Mouse (Mus musculus) intestine, embryonic 14.5 days (tissue): Measurements from ENCODE around the gene Micall1. TPM values are rescaled to one million over a fixed set of nuclear protein-coding genes. Genes with fewer than 3 reads are reported as not detected.

ENCODE experiments used
- ATAC-seq: fragments of 200-750 bp; cut with Nextera tagmentation; replicated peaks from 2 replicates; pipeline ENCODE4 v1.8.0; 2017; ENCODE audit warnings: low read depth, moderate number of reproducible peaks, moderate TSS enrichment, moderate library complexity; ENCODE audit not compliant: low FRiP score, low TSS enrichment
- DNase-seq: peaks from one replicate; pipeline ENCODE4 v3.0.0-alpha.2; 2018; ENCODE audit warnings: low spot score
- H3K27ac ChIP-seq: fragments of 300-500 bp; sonication (generic); 2 replicates; pipeline ENCODE4 v1.5.1; 2014; ENCODE audit warnings: low read depth, mild to moderate bottlenecking, control low read depth
- H3K27me3 ChIP-seq: fragments of 300-500 bp; sonication (generic); replicated peaks from 2 replicates; pipeline ENCODE4 v1.6.1; 2014; ENCODE audit warnings: low read length, control low read depth; ENCODE audit not compliant: control insufficient read depth, insufficient read depth
- H3K36me3 ChIP-seq: fragments of 300-500 bp; sonication (generic); 2 replicates; pipeline ENCODE4 v1.6.1; 2014; ENCODE audit warnings: low read length, control low read depth; ENCODE audit not compliant: control insufficient read depth, insufficient read depth
- H3K4me1 ChIP-seq: fragments of 300-500 bp; sonication (generic); replicated peaks from 2 replicates; pipeline ENCODE4 v1.6.1; 2014; ENCODE audit warnings: low read length, control low read depth, mixed read lengths; ENCODE audit not compliant: control insufficient read depth, insufficient read depth
- H3K4me2 ChIP-seq: fragments of 300-500 bp; sonication (generic); 2 replicates; pipeline ENCODE4 v1.6.1; 2014; ENCODE audit warnings: low read length
- H3K4me3 ChIP-seq: fragments of 300-500 bp; sonication (generic); 2 replicates; pipeline ENCODE4 v1.5.1; 2014; ENCODE audit warnings: low read depth, low read length, control low read depth, mixed read lengths
- H3K9ac ChIP-seq: fragments of 300-500 bp; sonication (generic); 2 replicates; pipeline ENCODE4 v1.6.1; 2014; ENCODE audit warnings: mild to moderate bottlenecking, low read length
- H3K9me3 ChIP-seq: fragments of 300-500 bp; sonication (generic); 2 replicates; pipeline ENCODE4 v1.6.1; 2016; ENCODE audit warnings: low read length, control low read depth; ENCODE audit not compliant: control insufficient read depth
- WGBS: fragments of 180-500 bp; shearing (Covaris S2); extraction: QIAGEN DNeasy Blood & Tissue Kit; methylation state at CpG from one replicate; pipeline ENCODE4 v1.1.7; 2014; 5-methylcytosine and 5-hydroxymethylcytosine counted together
- polyA plus RNA-seq: library from polyadenylated mRNA; unstranded; fragments of >200 nt; fragmentation: Nextera tagmentation; extraction: Ambion mirVana; gene quantifications from 2 replicates; pipeline ENCODE4 v1.2.1, GENCODE M21; 2014

Micall1 gene
- polyA plus RNA-seq, 1 experiment from 2014 or later = 9.3 TPM

GRCm38 (mm10) chr15:79068416-79068815 lies 40.3 kb upstream of the Micall1 start:
- WGBS = 75% methylated on average over 3 of the region's 3 CpGs
- no peaks in the 10 kb centered on the region; the same call in 1 of the 2 replicates for H3K9me3 ChIP-seq
- peak; percentile 24; the same call in 1 of the 2 replicates for ATAC-seq
- no peaks in the 10 kb centered on the region for H3K27me3 ChIP-seq
- H3K4me1 ChIP-seq = peaks cover 2% of the 10 kb centered on the region; the same call in 1 of the 2 replicates
- no peak overlapping the region for H3K4me2 ChIP-seq
- H3K27ac ChIP-seq = peak overlapping the region; percentile 33; the same call in 1 of the 2 replicates
- DNase-seq = no peak
- H3K9ac ChIP-seq = no peak overlapping the region
- no peaks in the 10 kb centered on the region for H3K36me3 ChIP-seq
- no peak overlapping the region for H3K4me3 ChIP-seq

DNA sequence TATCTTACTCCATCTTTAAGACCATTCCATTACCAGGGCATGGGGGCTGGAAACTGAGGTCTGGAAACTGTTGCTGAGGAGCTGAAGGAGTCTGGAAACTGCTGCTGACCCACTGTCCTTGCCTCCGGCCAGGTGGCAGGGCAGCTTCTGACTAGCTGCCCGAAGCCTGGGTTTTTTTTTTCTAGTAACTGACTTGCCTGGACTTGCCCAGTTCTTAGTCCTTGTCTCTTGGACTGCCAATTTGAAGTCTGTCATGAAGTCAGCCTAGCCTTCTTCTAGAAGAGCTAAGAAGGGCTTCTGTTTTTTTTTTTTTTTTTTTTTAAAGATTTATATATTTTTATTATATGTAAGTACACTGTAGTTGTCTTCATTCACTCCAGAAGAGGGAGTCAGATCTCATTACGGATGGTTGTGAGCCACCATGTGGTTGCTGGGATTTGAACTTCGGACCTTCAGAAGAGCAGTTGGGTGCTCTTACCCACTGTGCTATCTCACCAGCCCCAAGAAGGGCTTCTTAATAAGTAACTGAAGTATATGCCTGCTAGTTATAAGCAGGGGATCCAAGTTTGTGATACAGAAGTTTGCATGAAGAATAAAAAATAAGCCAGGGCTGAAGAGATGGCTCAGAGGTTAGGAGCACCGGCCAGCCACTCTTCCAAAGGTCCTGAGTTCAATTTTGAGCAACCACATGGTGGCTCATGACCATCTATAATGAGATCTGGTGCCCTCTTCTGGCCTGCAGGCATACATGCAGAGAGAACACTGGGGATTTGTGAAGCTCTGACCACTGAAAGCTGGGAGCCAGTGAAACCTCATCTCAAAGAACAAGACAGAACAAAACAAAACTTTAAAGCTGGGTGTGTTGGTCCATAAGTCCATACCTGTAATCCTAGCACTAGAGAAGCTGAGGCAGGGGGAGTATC lies 37.3 kb upstream of the Micall1 start:
- Histone ChIP-seq H3K27ac (no peak overlapping the region), H3K9me3 (no peaks in the 10 kb centered on the region; the same call in 1 of the 2 replicates), H3K4me1 (peaks cover 12% of the 10 kb centered on the region), H3K27me3 (no peaks in the 10 kb centered on the region), H3K9ac (no peak overlapping the region), H3K4me2 (no peak overlapping the region), H3K36me3 (peaks cover under 1% of the 10 kb centered on the region; the same call in 1 of the 2 replicates), H3K4me3 (no peak overlapping the region)
- ATAC-seq (no peak), DNase-seq (peak; percentile 66)
- WGBS = 68% methylated on average over 5 of the region's 5 CpGs

DNA sequence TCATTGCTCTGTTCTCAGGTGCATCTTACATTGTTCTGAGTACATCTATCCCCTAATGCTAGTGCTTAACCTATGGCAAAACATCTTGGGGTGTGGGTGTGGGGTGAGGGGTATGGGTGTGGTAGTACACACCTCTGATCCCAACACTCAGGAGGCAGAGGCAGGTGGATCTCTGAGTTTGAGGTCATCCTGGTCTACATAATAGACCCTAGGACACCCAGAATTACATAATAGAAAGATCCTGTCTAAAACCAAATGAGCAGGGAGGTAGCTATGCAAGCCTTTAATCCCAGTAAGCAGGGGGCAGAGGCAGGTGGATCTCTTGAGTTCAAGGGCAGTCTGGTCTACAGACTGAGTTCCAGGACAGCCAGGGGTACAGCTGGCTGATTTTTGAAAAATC lies 34.9 kb upstream of the Micall1 start:
- DNase-seq (no peak), ATAC-seq (no peak)
- peaks cover 24% of the 10 kb centered on the region for H3K36me3 ChIP-seq
- no peaks in the 10 kb centered on the region for H3K9me3 ChIP-seq
- no peak overlapping the region for H3K27ac ChIP-seq
- H3K4me1 ChIP-seq = peaks cover 14% of the 10 kb centered on the region
- no peak overlapping the region for H3K4me3 ChIP-seq
- H3K9ac ChIP-seq = no peak overlapping the region
- no peaks in the 10 kb centered on the region for H3K27me3 ChIP-seq
- no peak overlapping the region for H3K4me2 ChIP-seq

DNA sequence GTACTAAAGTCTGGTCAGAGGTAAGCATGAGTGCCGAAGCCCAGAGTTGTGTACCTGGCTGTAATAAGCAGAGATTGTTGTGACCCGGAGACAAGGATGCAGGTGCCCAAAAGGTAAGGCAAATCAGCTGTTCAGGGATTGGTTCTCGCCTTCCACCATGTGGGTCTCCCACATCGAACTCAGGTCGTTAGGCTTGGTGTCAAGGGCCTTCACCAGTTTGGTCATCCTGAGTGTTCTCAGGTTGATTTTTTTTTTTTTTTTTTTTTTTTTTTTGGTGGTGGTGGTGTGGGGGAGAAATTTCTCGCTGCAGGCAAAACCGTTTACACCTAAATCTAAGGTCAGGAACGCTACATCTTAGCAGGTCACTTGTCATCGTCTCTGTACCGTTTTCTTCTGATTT lies 34.3 kb upstream of the Micall1 start:
- peaks cover 14% of the 10 kb centered on the region for H3K4me1 ChIP-seq
- H3K9me3 ChIP-seq = no peaks in the 10 kb centered on the region
- H3K4me2 ChIP-seq = peak overlapping the region; percentile 67
- DNase-seq (no peak), ATAC-seq (no peak)
- 32% methylated on average over 10 of the region's 10 CpGs for WGBS
- peak overlapping the region; percentile 60 for H3K4me3 ChIP-seq
- H3K27ac ChIP-seq = peak overlapping the region; percentile 57; the same call in 1 of the 2 replicates
- peak overlapping the region; percentile 48 for H3K9ac ChIP-seq
- peaks cover 31% of the 10 kb centered on the region for H3K36me3 ChIP-seq
- no peaks in the 10 kb centered on the region for H3K27me3 ChIP-seq

DNA sequence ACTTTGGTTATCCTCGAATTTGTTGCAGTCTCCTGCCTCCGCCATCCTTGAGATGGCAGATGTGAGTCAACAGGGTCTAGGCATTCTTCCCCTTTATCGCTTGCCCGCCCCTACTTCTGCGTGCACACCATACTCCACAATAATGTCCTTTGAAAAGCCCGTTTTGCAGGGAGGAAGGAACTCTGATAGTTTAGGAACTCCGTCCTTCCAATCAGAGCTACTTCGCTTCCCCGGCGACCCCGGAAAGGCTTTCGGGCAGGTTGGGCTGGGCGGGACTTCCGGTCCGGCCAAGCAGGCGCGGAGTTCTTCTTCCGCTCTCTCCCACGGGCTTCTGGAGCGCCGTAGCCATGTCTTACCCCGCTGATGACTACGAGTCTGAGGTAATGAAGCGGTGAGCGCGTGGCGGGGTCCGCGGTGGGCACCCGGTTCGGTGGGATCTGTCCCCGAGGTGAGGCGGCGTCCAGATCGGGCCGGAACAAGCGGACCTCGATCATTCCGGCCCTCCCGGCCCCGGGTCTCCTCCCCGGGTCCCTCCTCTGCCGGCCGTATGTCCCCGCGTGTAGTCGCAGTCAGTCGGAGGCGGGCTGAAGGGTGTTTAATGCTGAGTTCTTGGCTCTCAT lies 33.7 kb upstream of the Micall1 start, which contains the start of gene Eif3l:
TSS of gene Eif3l (plus strand) at position 267 of the 620 bp plus-strand sequence.
- Histone ChIP-seq H3K27me3 (no peaks in the 10 kb centered on the region), H3K36me3 (peaks cover 37% of the 10 kb centered on the region), H3K4me2 (peak within 1 kb of the TSS; percentile 67), H3K9me3 (no peaks in the 10 kb centered on the region), H3K4me3 (peak within 1 kb of the TSS; percentile 60), H3K9ac (peak within 1 kb of the TSS; percentile 62), H3K4me1 (peaks cover 14% of the 10 kb centered on the region), H3K27ac (peak within 1 kb of the TSS; percentile 57; the same call in 1 of the 2 replicates)
- ATAC-seq = peak; percentile 73
- under 1% methylated on average over 49 of the region's 49 CpGs for WGBS
- DNase-seq = peak; percentile 91

GRCm38 (mm10) chr15:79075658-79076365 lies 32.9 kb upstream of the Micall1 start:
- Histone ChIP-seq H3K4me1 (peaks cover 14% of the 10 kb centered on the region), H3K4me3 (peak overlapping the region; percentile 60), H3K4me2 (peak overlapping the region; percentile 67), H3K9me3 (no peaks in the 10 kb centered on the region), H3K36me3 (peaks cover 43% of the 10 kb centered on the region), H3K27ac (no peak overlapping the region), H3K27me3 (no peaks in the 10 kb centered on the region), H3K9ac (peak overlapping the region; percentile 62)
- no peak for ATAC-seq
- DNase-seq = no peak
- 34% methylated on average over 15 of the region's 15 CpGs for WGBS

GRCm38 (mm10) chr15:79079567-79079966 lies 29.1 kb upstream of the Micall1 start:
- WGBS = 86% methylated on average over 7 of the region's 7 CpGs
- DNase-seq (no peak), ATAC-seq (no peak)
- no peak overlapping the region for H3K4me3 ChIP-seq
- H3K9me3 ChIP-seq = no peaks in the 10 kb centered on the region
- peaks cover 11% of the 10 kb centered on the region for H3K4me1 ChIP-seq
- no peaks in the 10 kb centered on the region for H3K27me3 ChIP-seq
- peaks cover 81% of the 10 kb centered on the region for H3K36me3 ChIP-seq
- no peak overlapping the region for H3K4me2 ChIP-seq
- H3K27ac ChIP-seq = no peak overlapping the region
- no peak overlapping the region for H3K9ac ChIP-seq

- Histone ChIP-seq H3K27ac (peak overlapping the region; percentile 80; the same call in 1 of the 2 replicates), H3K4me1 (peaks cover 17% of the 10 kb centered on the region), H3K4me2 (no peak overlapping the region), H3K4me3 (no peak overlapping the region), H3K27me3 (no peaks in the 10 kb centered on the region), H3K36me3 (peaks cover 86% of the 10 kb centered on the region), H3K9me3 (no peaks in the 10 kb centered on the region), H3K9ac (no peak overlapping the region)
- DNase-seq (no peak), ATAC-seq (no peak)
- WGBS = 73% methylated on average over 6 of the region's 6 CpGs
Observed at GRCm38 (mm10) chr15:79092284-79092683, 16.4 kb upstream of the Micall1 start.
